Mouse (Mus musculus): ENCODE results near the gene Kpna7.

DNA sequence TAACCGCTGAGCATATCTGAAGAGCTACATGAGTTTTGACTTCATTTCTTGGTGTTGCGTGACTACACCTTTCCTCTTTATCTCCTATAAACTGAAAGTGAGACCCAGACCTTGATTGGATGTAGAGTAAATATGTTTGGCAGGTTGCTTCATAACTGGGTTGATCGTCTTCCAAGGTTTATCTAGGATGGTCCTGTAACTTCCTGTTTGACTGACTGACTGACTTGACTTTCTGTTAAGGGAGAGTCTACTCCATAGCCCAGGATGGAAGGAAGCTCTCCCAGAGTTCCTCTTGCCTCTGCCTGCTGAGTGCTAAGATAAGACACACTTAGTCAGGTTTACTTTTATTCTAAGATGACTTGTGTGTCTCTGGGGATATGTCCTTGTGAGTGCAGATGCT lies 6.0 kb upstream of the Kpna7 start:
- TF ChIP-seq CTCF (IDR thresholded peaks at IDR 0.05), result no peak
- no peak for TF ChIP-seq EP300 (IDR thresholded peaks at IDR 0.05)

All from lung, postnatal 0 days (tissue).